Mouse (Mus musculus): ENCODE measurements around the gene Itih5. TPM values are rescaled to one million over a fixed set of nuclear protein-coding genes. Genes with fewer than 3 reads are reported as not detected.

Itih5 gene
- polyA plus RNA-seq, 1 experiment, result not detected

DNA sequence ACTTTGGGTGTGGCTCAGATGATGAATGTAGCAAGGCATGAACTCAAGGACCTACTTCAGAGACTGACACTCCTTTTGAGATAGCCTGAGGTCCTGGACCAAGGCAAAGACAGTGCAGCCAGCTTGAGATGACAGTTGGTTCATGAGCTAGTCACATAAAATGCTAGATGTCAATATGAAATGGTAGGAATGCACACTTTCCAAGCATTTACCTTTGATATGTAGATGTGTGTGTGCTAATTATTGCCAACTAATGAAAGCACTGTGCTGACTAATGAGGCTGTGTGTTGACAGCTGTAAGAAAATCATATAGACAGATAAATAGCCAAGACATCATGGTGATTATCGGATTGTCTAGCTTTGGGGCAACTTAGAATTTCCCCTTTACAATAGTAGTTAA is 21.2 kb upstream of the Itih5 start:
- Histone ChIP-seq H3K79me2 (ENCODE audit: control insufficient read depth, insufficient read depth) (no peaks in the 10 kb centered on the region), H3K4me3 (ENCODE audit: insufficient read depth, poor library complexity, severe bottlenecking) (no peak overlapping the region), H3K79me3 (ENCODE audit: low read depth) (no peaks in the 10 kb centered on the region), H3K27me3 (ENCODE audit: control insufficient read depth, insufficient read depth, insufficient read length) (no peaks in the 10 kb centered on the region), H3K36me3 (ENCODE audit: control insufficient read depth, insufficient read depth) (no peaks in the 10 kb centered on the region), H3ac (ENCODE audit: control insufficient read depth, insufficient read length, low read depth) (no peak overlapping the region)
- TF ChIP-seq MYOD1 (IDR thresholded peaks at IDR 0.05; ENCODE audit: control insufficient read depth, insufficient read length, low read depth) (no peak), USF1 (IDR thresholded peaks at IDR 0.05; ENCODE audit: low read depth) (no peak), CTCF (IDR thresholded peaks at IDR 0.05; ENCODE audit: control insufficient read depth, insufficient read depth, insufficient read length) (no peak)

GRCm38 (mm10) chr2:10133941-10134340 is 19.4 kb upstream of the Itih5 start:
- Histone ChIP-seq H3K27me3 (ENCODE audit: control insufficient read depth, insufficient read depth, insufficient read length) (no peaks in the 10 kb centered on the region), H3K79me2 (ENCODE audit: control insufficient read depth, insufficient read depth) (no peaks in the 10 kb centered on the region)
- TF ChIP-seq CTCF (IDR thresholded peaks at IDR 0.05; ENCODE audit: control insufficient read depth, insufficient read depth, insufficient read length) (no peak), MYOD1 (IDR thresholded peaks at IDR 0.05; ENCODE audit: control insufficient read depth, insufficient read length, low read depth) (no peak), MYOG (IDR thresholded peaks at IDR 0.05; ENCODE audit: control insufficient read depth, extremely low read depth, insufficient read length) (no peak), MAX (IDR thresholded peaks at IDR 0.05) (no peak), FOSL1 (IDR thresholded peaks at IDR 0.05; ENCODE audit: insufficient read depth, low read length, poor library complexity, severe bottlenecking) (no peak), CEBPB (IDR thresholded peaks at IDR 0.05; ENCODE audit: low read depth) (no peak), USF1 (IDR thresholded peaks at IDR 0.05; ENCODE audit: low read depth) (no peak)

DNA sequence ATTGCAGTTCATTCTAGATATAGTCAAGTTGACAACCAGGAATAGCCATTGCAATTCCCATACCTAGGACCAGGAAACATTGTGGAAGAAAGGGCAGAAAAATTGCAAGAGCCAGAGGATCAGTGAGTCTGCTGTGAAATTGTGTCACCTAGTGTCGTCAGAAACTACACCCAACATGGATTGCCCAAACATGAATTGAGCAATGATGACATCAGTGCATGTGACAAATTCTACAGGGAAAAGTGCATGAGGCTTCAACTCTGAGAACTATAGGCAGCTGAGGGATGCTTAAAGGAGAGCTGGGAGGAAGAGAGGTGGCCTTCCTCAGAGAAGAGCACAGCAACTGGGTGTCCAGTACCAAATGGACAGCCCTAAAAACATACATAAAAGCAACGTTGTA is 16.1 kb upstream of the Itih5 start:
- H3K79me3 ChIP-seq (ENCODE audit: low read depth), result no peaks in the 10 kb centered on the region
- no peak overlapping the region for H3ac ChIP-seq (ENCODE audit: control insufficient read depth, insufficient read length, low read depth)
- H3K36me3 ChIP-seq (ENCODE audit: control insufficient read depth, insufficient read depth), result no peaks in the 10 kb centered on the region
- TF ChIP-seq FOSL1 (IDR thresholded peaks at IDR 0.05; ENCODE audit: insufficient read depth, low read length, poor library complexity, severe bottlenecking) (no peak), MAX (IDR thresholded peaks at IDR 0.05) (no peak), MYOG (IDR thresholded peaks at IDR 0.05; ENCODE audit: control insufficient read depth, extremely low read depth, insufficient read length) (no peak)
- no peak overlapping the region for H3K4me3 ChIP-seq (ENCODE audit: insufficient read depth, poor library complexity, severe bottlenecking)
- no peaks in the 10 kb centered on the region for H3K79me2 ChIP-seq (ENCODE audit: control insufficient read depth, insufficient read depth)
- H3K27me3 ChIP-seq (ENCODE audit: control insufficient read depth, insufficient read depth, insufficient read length), result no peaks in the 10 kb centered on the region

More at GRCm38 (mm10) chr2:10133941-10134340, 19.4 kb upstream of the Itih5 start:
- H3K36me3 ChIP-seq (ENCODE audit: control insufficient read depth, insufficient read depth), result no peaks in the 10 kb centered on the region
- no peak overlapping the region for H3K4me3 ChIP-seq (ENCODE audit: insufficient read depth, poor library complexity, severe bottlenecking)
- no peaks in the 10 kb centered on the region for H3K79me3 ChIP-seq (ENCODE audit: low read depth)
- H3ac ChIP-seq (ENCODE audit: control insufficient read depth, insufficient read length, low read depth), result no peak overlapping the region

GRCm38 (mm10) chr2:10140456-10140855 is 12.9 kb upstream of the Itih5 start:
- TF ChIP-seq CEBPB (IDR thresholded peaks at IDR 0.05; ENCODE audit: low read depth) (no peak), USF1 (IDR thresholded peaks at IDR 0.05; ENCODE audit: low read depth) (no peak), FOSL1 (IDR thresholded peaks at IDR 0.05; ENCODE audit: insufficient read depth, low read length, poor library complexity, severe bottlenecking) (no peak), MYOG (IDR thresholded peaks at IDR 0.05; ENCODE audit: control insufficient read depth, extremely low read depth, insufficient read length) (no peak), CTCF (IDR thresholded peaks at IDR 0.05; ENCODE audit: control insufficient read depth, insufficient read depth, insufficient read length) (no peak), MAX (IDR thresholded peaks at IDR 0.05) (no peak), MYOD1 (IDR thresholded peaks at IDR 0.05; ENCODE audit: control insufficient read depth, insufficient read length, low read depth) (no peak)
- Histone ChIP-seq H3K36me3 (ENCODE audit: control insufficient read depth, insufficient read depth) (no peaks in the 10 kb centered on the region), H3K4me3 (ENCODE audit: insufficient read depth, poor library complexity, severe bottlenecking) (no peak overlapping the region), H3K79me3 (ENCODE audit: low read depth) (no peaks in the 10 kb centered on the region), H3K27me3 (ENCODE audit: control insufficient read depth, insufficient read depth, insufficient read length) (no peaks in the 10 kb centered on the region), H3K79me2 (ENCODE audit: control insufficient read depth, insufficient read depth) (no peaks in the 10 kb centered on the region), H3ac (ENCODE audit: control insufficient read depth, insufficient read length, low read depth) (no peak overlapping the region)

GRCm38 (mm10) chr2:10142472-10143454 is 10.6 kb upstream of the Itih5 start:
- no peak for TF ChIP-seq FOSL1 (IDR thresholded peaks at IDR 0.05; ENCODE audit: insufficient read depth, low read length, poor library complexity, severe bottlenecking)
- no peak for TF ChIP-seq MAX (IDR thresholded peaks at IDR 0.05)
- no peak for TF ChIP-seq MYOD1 (IDR thresholded peaks at IDR 0.05; ENCODE audit: control insufficient read depth, insufficient read length, low read depth)
- no peak for TF ChIP-seq MYOG (IDR thresholded peaks at IDR 0.05; ENCODE audit: control insufficient read depth, extremely low read depth, insufficient read length)
- no peak for TF ChIP-seq USF1 (IDR thresholded peaks at IDR 0.05; ENCODE audit: low read depth)
- TF ChIP-seq CEBPB (IDR thresholded peaks at IDR 0.05; ENCODE audit: low read depth), result no peak
- no peak for TF ChIP-seq CTCF (IDR thresholded peaks at IDR 0.05; ENCODE audit: control insufficient read depth, insufficient read depth, insufficient read length)
- Histone ChIP-seq H3K27me3 (ENCODE audit: control insufficient read depth, insufficient read depth, insufficient read length) (peaks cover 3% of the 10 kb centered on the region), H3K79me2 (ENCODE audit: control insufficient read depth, insufficient read depth) (no peaks in the 10 kb centered on the region), H3K79me3 (ENCODE audit: low read depth) (no peaks in the 10 kb centered on the region), H3ac (ENCODE audit: control insufficient read depth, insufficient read length, low read depth) (no peak overlapping the region), H3K36me3 (ENCODE audit: control insufficient read depth, insufficient read depth) (no peaks in the 10 kb centered on the region), H3K4me3 (ENCODE audit: insufficient read depth, poor library complexity, severe bottlenecking) (no peak overlapping the region)

All from C2C12 (cell line).